Mouse (Mus musculus) spleen, adult 18-20 months (tissue): ENCODE measurements around the gene Ubox5.
"Not testable (repeated sequence)": the region's sequence is repeated elsewhere in the genome, so short reads cannot be mapped to it uniquely, and the experiment has no call there.

ENCODE experiments used
- DNase-seq, 2 experiments: peaks; one replicate each; pipeline ENCODE4 v3.0.0; 2022; ENCODE audit warnings: mixed read lengths in 2 of 2

Gene Ubox5

DNA sequence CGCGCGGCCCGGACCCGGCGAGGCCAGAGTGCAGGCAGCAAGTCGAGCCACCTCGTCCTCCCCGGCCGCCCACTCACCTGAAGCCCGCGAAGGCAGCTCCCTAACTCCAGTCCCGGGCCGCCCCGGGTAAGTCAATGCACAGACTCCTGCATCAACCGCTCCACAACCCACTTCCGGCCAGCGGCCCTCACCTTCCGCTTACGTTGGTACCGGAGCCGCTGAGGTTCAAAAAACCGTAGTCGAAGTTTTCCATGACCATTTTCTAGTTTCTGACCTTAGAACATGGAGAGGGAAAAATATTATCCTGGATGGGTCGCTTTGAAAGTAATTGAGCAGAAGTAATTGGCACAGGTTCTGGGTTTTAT, at the start of gene Ubox5, which contains the start of gene Fastkd5:
Gene Ubox5, minus strand, starts transcription at position 200 of the 365 bp plus-strand sequence.
Gene Fastkd5, minus strand, starts transcription at position 189 of the 365 bp plus-strand sequence.
- DNase-seq, result peak; percentile 70 to 88

DNA sequence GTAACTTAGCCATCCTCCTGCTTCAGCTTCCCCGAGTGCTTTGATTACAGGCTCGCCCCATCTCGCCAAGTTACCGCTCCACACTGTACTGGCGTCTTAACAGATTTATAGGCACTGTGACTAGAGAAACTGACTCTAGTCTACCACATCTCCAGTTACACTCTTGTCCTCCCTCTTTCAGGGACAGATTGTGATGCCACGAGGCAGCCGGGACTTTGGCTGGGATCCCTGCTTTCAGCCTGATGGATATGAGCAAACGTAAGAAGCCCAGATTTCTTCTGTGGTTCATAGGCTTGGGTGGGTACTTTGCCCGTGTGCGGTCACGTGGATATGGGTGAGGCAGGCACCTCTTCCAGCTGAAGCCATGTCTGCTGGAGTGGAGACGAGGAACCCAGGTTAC, 49.3 kb upstream of the Ubox5 start:
- DNase-seq, result no peak

GRCm38 (mm10) chr2:130677211-130677610, 47.4 kb upstream of the Ubox5 start:
- no peak for DNase-seq

DNA sequence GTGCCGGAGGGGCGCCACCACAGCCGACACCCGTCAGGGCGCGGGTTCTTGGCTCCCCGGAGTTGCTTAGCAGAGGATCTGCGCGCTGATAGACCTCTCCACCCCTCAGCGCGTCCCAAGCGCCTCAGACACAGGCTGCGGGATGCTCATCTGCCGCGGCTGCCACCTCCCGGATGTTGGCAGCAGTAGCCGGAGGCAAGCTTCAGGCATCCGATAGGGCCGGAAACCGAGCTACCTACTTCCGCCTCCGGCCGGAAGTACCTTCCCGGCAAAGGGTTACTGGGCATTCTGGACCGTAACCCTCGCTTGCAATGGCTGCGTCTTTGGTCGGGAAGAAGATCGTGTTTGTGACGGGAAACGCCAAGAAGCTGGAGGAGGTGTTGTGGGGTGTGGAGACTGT, 37.7 kb upstream of the Ubox5 start, which contains the start of gene Itpa:
Gene Itpa, plus strand, starts transcription at position 52 of the 400 bp plus-strand sequence.
- DNase-seq, result peak; percentile 75

DNA sequence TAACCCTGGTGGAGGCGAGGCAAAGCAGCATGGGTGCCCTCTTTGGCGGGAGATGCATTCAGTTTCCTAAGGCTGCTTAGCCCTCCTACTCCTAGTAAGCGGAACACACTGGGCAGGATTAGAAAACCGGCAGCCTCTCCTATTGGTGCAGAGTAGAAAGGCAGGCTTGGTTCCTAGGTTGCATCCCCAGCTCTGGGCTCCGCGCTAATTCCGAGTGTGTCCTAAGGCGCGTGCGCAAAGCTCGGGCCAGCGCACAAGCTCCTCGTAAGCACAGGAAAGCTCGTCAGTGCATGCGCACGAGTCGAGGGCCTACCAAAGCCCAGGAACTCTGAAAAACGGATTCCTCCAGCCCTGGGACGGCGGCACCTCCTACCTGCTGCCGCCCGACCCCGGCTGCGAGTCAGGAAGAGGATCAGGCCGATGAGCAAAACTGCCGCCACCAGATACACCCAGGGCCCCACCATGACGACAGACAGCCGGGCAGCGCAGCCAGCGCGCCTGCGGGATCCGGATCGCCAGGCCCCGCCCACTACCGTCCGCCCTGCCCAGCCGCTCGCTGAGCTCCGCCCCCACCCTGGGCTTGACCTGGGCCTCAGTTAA, 34.4 kb upstream of the Ubox5 start, which contains the start of gene Ddrgk1:
Gene Ddrgk1, minus strand, starts transcription at position 558 of the 600 bp plus-strand sequence.
- DNase-seq, result peak; percentile 84 to 92

DNA sequence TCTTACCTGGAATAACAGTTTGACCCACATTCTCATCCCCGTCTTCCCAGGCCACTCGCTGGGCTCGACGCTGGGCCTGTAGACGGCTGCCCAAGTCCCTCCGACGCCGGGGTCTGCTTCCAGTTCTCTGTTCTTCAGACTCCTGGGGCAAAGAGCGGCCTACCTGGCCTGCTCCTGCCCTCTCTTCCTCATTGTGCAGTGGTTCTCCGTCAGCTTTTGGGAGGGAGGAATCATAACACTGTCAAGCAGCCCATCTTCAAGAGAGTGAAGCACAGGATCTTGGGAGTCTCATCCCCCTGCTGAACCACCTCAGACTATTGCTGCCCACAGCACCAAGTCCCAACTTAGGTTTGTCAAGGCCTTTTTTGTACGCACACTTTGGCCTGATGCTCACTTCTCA, 33.5 kb upstream of the Ubox5 start:
- no peak for DNase-seq

DNA sequence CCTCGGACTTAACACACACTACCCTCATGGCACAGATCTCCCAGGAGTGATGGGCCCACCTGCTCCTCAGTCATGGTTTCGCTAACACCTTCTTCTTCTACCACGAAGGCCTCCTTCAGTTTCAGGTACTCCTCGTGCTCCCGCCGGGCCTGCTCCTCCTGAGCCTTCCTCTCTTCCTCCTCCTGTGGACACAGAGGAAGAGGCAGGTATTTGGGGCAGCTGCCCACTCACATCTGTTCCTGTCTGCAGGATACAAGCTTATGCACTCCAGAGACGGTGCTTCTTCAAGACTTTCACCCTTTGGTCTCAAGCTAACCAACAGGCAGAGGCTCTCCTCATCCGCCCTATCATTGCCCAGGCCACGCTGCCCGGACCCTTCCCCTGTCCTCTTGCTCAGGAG, 28.7 kb upstream of the Ubox5 start:
- DNase-seq, result no peak

GRCm38 (mm10) chr2:130657541-130657940, 27.7 kb upstream of the Ubox5 start:
- DNase-seq, result no peak

DNA sequence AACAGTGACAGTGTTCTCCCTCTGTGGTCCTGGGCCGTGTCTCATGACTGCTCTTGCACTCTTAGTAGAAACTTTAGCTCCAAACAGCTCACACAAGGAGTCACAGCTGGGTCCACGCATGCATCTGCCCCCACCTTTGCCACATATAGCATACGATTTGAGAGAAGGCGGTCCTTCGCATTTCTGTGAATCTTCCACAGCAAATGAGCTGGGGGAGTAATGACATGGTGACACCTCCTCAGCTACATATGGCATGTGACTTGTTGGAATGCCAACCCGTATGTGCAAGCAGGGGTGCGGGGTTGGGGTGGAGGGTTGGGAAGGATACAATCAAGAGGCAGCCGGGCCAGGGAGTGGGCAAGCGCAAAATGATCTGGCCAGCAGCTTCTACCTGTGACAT, 26.7 kb upstream of the Ubox5 start:
- DNase-seq, result no peak

DNA sequence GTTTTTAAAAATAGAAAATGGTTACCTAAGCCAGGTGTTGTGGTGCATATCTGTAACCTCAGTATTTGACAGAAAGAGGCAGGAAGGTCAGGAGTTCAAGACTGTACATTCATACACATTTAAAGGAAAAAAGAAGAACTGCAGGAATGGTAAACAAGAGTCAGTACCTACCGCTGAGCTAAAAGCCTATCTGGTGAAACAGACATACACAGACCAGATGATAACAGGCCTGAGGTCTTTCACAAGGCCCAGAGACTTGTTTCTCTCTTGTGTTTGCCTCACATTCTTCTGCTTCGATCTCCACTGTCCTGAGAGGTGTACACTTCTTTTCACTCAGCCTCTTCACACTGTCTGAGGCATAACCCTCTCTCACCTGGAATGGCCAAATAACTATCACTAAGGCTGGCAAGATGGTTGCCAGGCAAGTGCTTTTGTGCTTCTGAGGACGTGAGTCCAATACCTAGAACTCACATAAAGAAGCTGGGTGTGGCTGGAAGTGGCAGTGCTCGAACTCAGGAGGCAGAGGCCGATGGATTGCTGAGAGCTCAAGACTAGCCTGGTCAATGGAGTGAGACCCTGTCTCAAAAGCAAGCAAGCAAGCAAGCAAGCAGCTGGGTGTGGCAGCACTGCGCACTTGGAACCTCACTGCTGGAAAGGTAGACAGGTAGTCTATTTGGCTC, 26.0 kb upstream of the Ubox5 start:
- no peak for DNase-seq

DNA sequence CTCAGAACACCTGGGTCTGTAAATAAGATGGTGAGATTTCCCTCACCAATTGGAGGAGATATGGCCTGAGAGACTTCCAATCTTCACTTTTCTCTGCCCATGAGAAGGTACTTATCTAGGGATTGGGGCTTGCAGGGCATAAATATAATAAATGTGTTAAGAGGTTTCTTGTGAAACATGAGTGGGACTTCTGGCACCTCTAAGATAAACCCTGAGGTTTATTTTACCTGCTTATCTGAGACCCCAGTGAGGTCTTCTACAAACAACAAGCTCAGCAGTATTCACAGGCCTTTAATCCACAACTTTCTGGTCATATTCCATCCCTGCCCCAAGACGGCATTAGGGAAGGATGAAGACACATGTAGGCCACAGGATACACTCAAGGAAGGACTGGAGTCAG, 23.9 kb upstream of the Ubox5 start:
- DNase-seq, result no peak

- no peak for DNase-seq
Measured at GRCm38 (mm10) chr2:130653303-130653702, 23.5 kb upstream of the Ubox5 start.

- DNase-seq, result not testable (repeated sequence)
Measured at GRCm38 (mm10) chr2:130649028-130649427, 19.2 kb upstream of the Ubox5 start.

DNA sequence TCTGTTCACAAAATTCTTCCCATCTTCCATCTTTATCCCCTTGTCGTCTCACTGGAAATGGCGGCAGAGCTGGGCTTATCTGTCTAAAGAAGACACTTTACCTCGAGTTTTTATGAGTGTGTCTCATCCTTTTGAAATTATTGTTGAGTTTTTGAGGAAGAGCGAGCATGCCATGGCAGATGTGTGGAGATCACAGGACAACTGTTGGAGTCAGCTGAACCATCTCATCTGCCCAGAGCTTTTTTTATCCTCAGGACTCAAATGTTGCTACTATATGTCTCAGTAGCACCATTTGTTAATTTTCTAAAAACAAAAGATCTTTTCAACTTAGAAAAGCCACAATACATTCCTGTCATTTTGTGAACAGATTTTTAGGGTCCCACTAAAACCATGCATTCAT, 15.4 kb upstream of the Ubox5 start:
- DNase-seq, result no peak

DNA sequence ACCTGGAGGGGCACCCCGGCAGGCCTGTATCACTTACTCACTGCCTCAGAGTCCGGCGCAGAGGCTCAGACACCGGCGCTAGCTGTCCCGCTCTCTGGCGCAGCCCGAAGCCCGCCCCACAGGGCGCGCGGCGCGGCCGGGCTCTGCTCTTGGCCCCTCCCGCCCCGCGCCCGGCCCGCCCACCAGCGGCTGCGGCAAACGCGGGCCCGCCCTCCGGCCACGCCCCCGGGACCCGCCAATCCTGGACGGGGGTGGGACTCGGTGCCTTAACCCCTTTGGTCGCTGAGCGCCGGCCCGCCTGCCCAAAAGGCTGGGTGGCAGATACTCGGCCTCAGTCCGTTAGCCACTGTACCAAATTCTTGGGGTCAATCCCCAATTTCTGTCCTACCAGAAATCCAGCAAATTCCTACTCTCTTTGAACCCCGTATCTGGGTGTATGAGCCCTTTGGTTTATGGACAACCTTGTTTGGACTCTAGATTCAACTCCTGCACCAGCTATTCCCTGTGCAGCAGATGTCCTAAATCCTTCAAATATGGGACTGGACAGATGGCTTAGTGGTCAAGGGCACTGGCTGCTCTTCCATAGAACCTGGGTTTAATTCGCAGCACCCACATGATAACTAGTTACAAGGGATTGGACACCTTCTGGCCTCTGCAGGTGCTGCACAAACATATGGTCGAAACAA, 13.0 kb upstream of the Ubox5 start, which contains the start of gene Lzts3:
Gene Lzts3, minus strand, starts transcription at position 120 of the 686 bp plus-strand sequence.
- peak; percentile 87 to 94 for DNase-seq

DNA sequence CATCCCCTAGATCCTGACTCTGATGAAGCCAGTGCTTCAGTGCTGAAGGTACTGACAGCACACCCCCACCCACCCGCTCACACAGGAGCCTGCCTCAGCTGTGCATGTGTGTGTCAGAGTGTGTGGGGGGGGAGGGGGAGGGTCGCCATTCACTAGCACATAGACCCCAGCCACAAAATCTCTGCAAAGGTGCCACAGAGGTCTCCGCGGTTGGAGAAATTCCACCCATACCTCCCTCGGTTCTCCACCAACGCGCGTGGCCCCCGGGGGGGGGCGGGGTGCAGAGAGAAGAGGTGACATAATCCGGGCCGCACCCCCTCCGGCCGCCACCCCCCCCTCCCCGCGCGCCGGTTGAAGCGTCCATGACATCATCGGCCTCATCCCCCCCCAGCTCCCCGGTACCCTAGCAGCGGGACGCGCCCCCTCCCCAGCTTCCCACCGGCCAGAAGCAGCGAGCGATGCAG, 12.4 kb upstream of the Ubox5 start:
- DNase-seq, result no peak

GRCm38 (mm10) chr2:130641351-130642025, 11.7 kb upstream of the Ubox5 start:
- DNase-seq, result no peak

DNA sequence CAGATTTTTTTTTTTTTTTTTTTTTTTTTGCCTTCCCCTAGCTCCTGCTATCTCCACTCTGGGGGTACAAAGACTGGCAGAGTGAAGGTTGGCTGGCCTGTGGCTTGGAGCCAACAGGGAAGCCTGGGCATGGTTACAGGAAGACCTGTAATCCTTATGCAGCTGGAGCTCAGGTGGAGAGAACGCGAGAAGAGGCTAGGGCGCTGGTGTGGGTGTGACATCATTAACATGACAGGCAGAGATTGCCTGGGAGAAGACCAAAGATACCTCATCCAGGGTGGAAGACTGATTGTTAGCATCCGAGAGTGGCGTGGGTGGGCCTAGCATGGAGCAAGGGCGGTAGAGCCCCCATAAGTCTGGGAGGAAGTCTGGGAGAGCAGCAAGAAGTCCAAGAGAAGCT, 9.4 kb upstream of the Ubox5 start:
- DNase-seq, result no peak

- DNase-seq, result no peak
Measured at GRCm38 (mm10) chr2:130638101-130638611, 8.3 kb upstream of the Ubox5 start.

DNA sequence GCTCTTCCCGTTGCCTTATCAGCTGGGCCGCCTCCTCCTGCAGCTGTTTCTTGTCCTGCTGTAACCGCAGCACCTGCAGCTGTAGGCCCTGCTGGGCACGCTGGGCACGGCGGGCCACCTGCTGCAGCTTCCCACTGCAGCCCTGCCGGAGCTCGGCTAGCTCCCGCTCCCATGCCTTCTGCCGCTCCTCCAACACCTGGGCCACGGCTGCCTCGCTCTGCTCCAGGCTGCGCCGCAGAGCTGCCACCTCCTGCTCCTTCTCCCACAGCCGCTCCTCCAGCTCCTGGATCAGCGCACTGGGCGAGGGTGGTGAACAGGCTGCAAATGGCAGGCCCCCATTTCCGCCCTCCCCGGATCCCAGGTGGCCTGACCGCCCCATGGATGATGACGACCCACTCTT, 6.0 kb upstream of the Ubox5 start:
- no peak for DNase-seq

DNA sequence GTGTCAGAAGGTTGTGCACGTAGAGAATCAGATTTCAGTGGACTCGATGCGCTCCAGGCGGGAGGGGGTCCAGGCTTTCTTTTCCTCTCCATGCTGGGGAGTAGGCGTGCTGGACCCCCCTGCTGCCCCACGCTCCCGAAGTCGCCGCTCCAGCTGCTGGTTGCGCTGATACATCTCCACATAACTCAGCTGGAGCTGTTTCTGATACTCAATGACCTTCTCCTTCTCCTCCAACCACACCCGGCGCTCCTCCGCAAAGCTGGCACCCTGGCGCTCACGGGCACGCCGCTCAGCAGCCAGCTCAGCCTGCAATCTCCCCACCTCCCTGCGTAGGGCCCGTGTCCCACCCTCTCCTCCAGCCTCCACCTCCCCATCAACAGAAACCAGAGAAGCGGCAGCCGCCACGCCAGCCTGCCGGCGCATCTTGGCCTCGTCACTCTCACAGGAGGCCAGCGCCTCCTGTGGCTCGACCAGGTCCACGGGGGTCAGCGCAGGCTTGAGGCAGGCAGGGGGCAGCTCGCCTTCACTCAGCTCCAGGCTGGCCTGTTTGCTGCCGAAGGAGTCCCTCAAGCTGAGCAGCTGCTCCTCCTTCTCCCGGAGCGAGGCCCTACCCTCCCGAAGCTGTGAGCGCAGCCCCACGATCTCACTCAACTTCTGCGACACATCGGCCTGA, 5.0 kb upstream of the Ubox5 start:
- peak in 1 of 2 experiments; percentile 25 for DNase-seq
